Mouse (Mus musculus): Measurements from ENCODE around the gene Dip2c.

Dip2c gene

DNA sequence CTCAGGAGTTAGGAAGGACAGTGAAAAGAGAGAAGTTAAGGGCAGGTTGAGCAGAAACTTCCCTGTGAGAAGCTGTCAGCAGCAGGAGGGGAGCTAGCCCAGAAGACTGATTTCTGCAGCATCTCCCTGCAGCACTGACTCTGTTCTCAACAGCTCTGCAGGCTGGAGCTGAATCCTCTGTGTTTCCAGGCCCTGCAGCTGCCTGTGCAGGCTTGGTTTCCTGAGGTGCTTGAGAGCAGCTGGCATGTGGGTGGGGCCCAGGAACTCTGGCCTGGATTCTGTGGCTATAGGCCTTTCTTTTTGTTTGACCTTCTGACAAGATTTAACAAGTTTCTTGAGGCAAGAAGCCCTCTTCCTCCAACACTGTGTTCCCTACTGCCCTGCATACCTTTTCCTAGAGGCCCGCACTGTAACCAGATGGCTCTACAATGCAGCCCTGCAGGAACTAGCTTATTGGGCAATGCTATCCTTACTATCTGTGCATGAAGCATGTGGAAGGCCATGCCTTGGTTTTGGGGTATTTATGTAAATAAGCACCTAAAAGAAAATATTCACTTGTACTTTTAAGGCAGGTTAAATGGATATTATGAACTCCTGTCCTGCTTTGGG, 53.1 kb downstream of the Dip2c start:
- DNase-seq (ENCODE audit: extremely low spot score, low spot score) = peak; percentile 23

DNA sequence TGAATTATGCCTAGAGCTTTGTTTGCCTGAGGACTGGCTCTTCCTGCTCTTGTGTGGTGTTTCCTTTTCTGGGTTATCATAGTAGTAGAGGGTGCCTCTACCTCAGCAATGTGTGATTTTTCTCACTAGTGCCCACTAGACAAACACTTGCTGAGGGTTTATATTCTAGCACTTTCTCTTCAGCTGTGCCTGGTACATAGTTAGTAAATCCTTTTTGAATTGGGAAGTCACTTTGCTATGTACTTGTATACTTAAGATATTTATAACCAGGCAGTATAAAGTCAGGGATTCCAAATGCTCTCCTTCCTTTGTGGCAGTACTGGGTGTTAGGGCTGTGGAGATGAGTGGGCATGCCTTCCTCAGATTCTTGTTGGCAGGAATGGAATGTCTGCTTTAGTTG, 56.9 kb downstream of the Dip2c start:
- no peak for DNase-seq (ENCODE audit: extremely low spot score, low spot score)

- no peak for DNase-seq (ENCODE audit: extremely low spot score, low spot score)
Observed at GRCm38 (mm10) chr13:9340293-9340692, 64.0 kb downstream of the Dip2c start.

DNA sequence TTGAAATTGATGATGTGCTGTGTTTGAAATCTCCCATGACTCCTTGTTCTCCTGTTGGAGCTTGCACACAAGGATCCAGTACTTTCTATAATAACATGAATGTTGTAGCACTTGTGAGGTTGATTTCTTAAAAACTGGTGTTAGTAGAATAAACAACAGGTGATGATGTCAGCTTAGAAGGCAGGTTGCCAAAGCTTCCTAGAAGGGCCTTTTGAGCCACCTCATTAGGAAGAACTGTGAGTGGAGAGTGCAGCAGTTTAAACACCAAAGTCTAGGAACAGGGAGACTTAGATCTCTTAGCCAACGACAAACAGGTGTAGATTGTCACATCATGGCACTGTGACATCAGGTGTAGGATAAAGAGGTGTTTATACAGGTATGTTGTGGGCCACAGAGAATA, 66.4 kb downstream of the Dip2c start:
- no peak for DNase-seq (ENCODE audit: extremely low spot score, low spot score)

GRCm38 (mm10) chr13:9347448-9347847, 71.1 kb downstream of the Dip2c start:
- DNase-seq (ENCODE audit: extremely low spot score, low spot score) = no peak

DNA sequence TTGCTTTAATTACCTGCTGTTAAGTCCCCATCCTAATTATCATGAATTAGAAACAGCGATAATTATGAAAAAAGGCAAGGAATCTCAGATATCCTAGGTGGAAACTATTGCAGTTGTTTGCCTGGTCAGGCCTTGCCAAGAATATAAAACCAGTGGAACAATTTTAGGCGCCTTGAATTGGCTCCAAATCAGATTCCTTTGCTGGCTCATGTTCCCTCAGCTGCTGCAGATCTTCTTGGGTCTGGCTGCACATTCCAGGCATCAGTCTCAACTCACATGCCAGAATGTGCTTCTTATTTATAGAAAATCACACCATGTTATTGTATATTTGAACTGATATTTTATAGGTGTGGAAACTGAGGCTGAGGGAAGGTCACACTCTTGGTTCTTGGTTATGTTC, 74.3 kb downstream of the Dip2c start:
- no peak for DNase-seq (ENCODE audit: extremely low spot score, low spot score)

DNA sequence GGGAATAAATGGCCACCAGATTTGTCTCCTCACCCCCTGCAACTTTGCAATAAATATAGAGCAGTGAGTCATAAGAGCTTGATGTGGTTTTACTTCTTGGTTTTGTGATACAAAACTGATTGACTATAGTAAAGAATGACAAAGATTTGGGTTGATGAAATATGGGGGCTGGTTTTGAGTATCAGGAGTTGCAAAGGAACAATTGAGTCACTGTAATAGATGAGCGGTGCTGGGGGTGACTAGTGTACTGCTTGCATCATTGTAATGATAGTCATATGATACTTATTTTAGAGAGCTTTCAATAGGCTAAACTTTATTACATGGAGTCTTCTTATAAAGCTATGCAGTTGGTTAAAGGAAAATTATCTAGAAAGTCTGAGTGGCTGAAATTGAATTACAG, 77.6 kb downstream of the Dip2c start:
- DNase-seq (ENCODE audit: extremely low spot score, low spot score) = no peak

DNA sequence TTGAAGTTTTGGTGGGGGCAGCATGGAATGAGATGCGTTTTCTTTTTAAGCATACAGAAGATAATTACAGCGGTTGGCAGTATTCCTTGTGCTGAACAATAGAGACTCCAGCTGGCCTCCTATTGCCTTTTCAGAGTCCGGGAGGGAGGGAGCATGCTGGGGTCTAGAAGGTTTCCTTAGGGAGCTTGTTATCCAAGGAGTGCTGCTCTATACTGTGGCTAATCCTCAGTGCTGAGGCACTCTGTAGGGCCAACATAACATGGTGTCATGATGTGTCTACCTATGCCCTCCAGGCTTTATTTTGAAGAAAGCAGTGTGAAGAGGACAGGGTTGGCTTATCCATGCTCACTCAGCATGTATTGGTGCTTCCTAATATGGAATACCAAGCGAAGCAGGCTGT, 79.0 kb downstream of the Dip2c start:
- DNase-seq (ENCODE audit: extremely low spot score, low spot score) = no peak

DNA sequence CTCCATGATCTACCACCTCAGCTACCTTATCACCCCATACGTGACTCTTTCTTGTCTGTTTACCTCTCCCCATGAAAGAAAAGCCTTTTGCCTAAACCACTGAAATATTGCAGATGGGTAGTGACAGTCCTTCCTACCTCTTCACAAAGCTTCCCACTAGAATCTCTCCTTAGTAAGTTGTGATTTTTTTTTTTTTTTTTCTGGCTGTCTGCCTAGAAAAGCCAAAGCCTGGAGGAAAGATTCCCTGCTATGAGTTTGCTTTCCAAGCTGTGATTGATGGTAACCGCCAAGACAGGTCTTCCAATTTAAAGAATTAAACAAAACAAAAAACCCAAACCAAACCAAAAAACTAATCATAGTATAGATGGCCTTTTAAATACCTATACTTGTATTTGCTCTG, 85.1 kb downstream of the Dip2c start:
- DNase-seq (ENCODE audit: extremely low spot score, low spot score) = no peak

DNA sequence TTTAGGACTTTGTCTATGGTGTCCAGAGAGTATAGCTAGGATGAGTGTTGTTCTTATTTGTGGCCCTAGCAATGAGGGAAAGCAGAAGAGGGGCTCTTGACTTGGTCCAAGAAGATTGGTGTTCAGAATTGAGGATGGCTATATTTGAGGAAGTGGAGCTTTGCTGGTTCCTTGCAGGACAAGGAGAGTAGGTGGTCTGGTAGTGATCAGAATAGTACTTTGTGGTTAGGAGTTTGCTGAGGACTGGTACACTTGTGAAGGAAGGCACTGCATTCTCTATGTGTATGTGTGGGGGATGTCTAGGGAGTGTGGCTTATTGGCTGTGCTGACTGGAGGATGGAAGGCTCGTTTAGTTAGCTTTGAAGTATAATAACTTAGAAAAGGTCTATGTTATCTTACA, 95.1 kb downstream of the Dip2c start:
- DNase-seq (ENCODE audit: extremely low spot score, low spot score) = no peak

GRCm38 (mm10) chr13:9377130-9377529, 100.8 kb downstream of the Dip2c start:
- DNase-seq (ENCODE audit: extremely low spot score, low spot score) = no peak

GRCm38 (mm10) chr13:9380740-9381410, 104.5 kb downstream of the Dip2c start:
- no peak for DNase-seq (ENCODE audit: extremely low spot score, low spot score)

DNA sequence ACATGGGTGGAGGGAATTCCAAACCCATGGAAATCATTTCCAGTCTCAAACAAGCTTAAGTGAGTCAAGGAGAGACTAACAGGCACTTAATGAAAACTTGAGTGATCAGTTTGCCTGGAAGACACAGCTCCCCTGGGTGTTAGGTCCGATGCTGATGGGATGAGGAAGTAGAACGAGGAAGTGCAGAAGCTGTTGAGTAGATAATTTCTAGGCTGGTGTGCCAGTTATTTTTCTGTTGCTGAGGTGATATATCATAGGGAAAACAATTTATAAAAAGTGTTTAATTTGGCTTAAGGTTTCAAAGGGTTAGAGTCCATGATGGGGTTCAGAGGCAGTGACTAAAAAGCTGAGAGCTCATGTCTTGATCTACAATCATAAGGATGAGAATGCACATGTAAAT, 111.7 kb downstream of the Dip2c start:
- no peak for DNase-seq (ENCODE audit: extremely low spot score, low spot score)

GRCm38 (mm10) chr13:9389334-9389733, 113.0 kb downstream of the Dip2c start:
- no peak for DNase-seq (ENCODE audit: extremely low spot score, low spot score)

GRCm38 (mm10) chr13:9390204-9390804, 114.0 kb downstream of the Dip2c start:
- DNase-seq (ENCODE audit: extremely low spot score, low spot score) = no peak

GRCm38 (mm10) chr13:9393470-9393869, 117.1 kb downstream of the Dip2c start:
- DNase-seq (ENCODE audit: extremely low spot score, low spot score) = no peak

GRCm38 (mm10) chr13:9395286-9395685, 119.0 kb downstream of the Dip2c start:
- DNase-seq (ENCODE audit: extremely low spot score, low spot score) = no peak

DNA sequence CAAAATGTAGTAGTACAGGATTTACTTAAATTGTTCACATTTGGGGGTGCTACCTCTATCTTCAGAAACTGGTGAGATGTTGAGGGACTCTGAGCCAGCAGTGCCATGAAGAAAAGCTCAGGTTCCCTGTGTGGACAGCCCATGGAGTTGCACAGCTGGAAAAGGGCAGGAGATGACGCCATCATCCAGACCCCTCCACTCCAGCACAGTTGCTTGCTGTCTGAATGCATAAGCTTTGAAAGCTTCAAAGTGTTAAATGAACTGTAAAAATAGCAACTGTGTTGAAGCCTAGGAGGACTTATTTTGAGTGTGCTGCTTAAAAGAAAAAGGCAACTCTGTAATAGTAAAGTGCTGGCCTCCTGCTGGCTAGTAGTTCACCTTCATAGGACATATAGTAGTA, 122.5 kb downstream of the Dip2c start:
- no peak for DNase-seq (ENCODE audit: extremely low spot score, low spot score)

DNA sequence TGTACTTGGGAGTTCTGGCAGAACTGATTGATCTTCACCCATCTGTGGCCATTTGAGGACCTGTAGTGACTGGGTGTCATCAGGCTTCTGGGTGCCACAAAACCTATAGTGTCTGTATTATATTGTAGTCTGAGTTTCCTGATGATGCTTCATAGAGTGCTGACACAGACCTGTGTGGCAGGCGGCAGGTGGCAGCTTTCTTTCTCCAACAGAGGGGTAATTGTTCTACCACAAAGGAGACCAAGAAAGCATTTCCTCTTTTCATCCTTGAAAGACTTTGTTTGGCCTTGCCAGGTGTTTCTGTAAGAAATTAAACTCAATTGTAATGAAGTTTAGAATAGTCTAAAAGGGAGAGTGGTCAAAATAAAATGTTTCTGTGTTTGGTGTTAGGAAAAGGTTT, 129.1 kb downstream of the Dip2c start:
- no peak for DNase-seq (ENCODE audit: extremely low spot score, low spot score)

DNA sequence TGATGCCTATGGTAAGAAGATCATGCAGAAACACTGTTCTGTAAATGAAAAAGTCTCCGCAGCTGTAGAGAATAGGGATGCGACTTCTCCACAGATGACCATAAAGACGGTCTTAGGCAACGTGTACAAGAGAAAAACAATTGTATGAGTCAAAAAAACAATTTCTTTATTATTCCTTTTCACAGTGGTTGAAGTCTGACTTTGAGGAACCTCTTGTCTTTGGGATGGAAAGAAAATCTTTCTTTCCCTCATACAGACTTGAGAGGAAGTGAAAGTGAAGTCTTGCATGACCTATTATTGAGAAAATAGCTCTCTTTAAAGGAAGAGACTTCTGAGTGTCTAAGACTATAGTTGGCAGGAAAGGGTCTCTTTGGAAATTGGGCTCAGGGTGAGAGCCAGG, 132.7 kb downstream of the Dip2c start:
- no peak for DNase-seq (ENCODE audit: extremely low spot score, low spot score)

DNA sequence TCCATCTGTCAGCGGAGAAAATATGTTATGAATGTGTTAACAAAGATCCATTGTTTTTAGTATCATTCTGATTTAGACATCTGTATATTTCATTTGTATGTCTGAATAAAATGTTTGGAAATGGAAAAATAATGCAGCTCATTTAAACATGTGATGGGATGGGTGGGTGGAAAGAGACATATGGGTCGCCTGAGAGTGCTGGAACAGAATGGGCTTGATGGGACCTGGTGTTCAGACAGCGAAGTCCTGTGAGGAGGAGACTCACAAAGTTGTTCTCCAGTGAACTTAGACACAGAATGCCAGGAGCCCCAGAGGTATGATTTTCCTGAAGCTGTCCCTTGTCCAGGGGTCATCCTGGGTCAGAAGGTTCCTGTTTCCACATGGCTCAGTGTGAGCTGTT, 142.1 kb downstream of the Dip2c start:
- no peak for DNase-seq (ENCODE audit: extremely low spot score, low spot score)

DNA sequence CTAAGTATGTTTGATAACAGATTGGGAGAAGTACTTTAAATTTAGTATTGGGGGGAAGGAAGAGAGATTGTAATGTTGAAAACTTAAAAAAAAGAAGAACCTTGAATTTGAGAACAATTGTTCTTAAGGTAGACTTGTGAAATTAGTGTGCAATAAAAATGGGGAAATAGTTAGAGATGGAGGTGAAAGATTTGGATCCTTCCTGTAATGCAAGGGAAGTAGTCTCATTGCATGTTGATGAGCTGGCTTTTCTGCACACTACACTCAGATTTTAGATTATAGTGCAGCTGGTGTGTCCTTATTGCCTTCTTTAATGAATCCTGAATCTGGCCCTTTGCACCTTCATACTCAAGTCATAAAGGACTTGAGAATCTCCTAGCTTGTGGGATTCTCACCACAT, 142.9 kb downstream of the Dip2c start:
- no peak for DNase-seq (ENCODE audit: extremely low spot score, low spot score)

- DNase-seq (ENCODE audit: extremely low spot score, low spot score) = no peak
Observed at GRCm38 (mm10) chr13:9421949-9422348, 145.6 kb downstream of the Dip2c start.
